Mouse (Mus musculus) subcutaneous adipose tissue, adult 2 months (tissue): ENCODE measurements around the gene Gm8890. TPM values are rescaled to one million over a fixed set of nuclear protein-coding genes. Genes with fewer than 3 reads are reported as not detected.

Source experiments
- polyA plus RNA-seq: library from polyadenylated mRNA; depleted of rRNA; stranded (reverse); fragments of >200 nt; gene quantifications from 2 replicates; pipeline ENCODE4 v1.2.3, GENCODE M21; 2012; ENCODE audit warnings: low replicate concordance; rRNA removed

Gm8890 gene
- polyA plus RNA-seq = not detected in 2 replicates

GRCm38 (mm10) chr5:11255733-11256132 is at the start of gene Gm8890:
Gm8890 (plus strand) TSS chr5:11256033.

Other genes starting within 250 kb of the Gm8890 start
- gene Gm8879, start 128.4 kb upstream of the Gm8890 start, polyA plus RNA-seq = not detected in 2 replicates
- gene Gm5861, start 73.0 kb upstream of the Gm8890 start, polyA plus RNA-seq = not detected in 2 replicates
- gene Speer1, start 85.5 kb downstream of the Gm8890 start, polyA plus RNA-seq = not detected in 2 replicates
- gene Gm8897, start 160.4 kb downstream of the Gm8890 start, polyA plus RNA-seq = not detected in 2 replicates
- not detected in 2 replicates for gene Gm8906, start 246.7 kb downstream of the Gm8890 start, polyA plus RNA-seq